Mouse (Mus musculus) erythroblast, adult 5-6 weeks (primary cell): Measurements from ENCODE around the gene 4932438H23Rik. TPM values are rescaled to one million over a fixed set of nuclear protein-coding genes. Genes with fewer than 3 reads are reported as not detected.

Experiments
- ATAC-seq: replicated peaks from 2 replicates; pipeline ENCODE4 v1.8.0; 2016; ENCODE audit warnings: moderate number of reproducible peaks, mild to moderate bottlenecking, moderate TSS enrichment, inconsistent platforms; ENCODE audit not compliant: poor library complexity, low FRiP score, severe bottlenecking
- total RNA-seq, 2 experiments: library from RNA; stranded (forward) in 1 of 2; stranded (reverse) in 1 of 2; fragments of 150-400 nt in 1 of 2; fragments of 200-764, 138-1000 nt in 1 of 2; gene quantifications; 2 replicates each; pipeline versions ENCODE4 v1.2.3 to v1.2.4; 2015 to 2017; ENCODE audit warnings: low replicate concordance in 2 of 2

Gene 4932438H23Rik
- total RNA-seq (2015; ENCODE audit: low replicate concordance) (not detected in 2 replicates), total RNA-seq (2017; ENCODE audit: low replicate concordance) (not detected in 2 replicates)

DNA sequence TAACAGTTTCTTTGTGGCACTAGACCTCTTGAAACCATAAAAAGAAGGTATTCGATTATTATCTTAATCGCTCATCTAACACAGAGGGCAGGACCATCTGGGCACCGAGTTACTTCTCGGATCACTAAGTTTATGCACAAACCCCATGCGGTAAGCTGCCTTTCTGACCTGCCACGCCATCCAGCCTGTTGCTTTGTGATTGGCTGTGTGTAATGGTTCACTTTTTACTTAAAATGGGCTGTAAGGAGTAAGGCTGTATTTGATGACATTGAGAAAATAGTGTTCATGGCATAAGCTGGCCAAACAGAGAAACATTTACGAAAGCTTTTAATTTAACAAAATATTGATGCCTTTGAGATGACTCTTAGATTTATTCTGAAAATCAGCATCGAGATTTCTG lies at the start of gene 4932438H23Rik:
TSS of gene 4932438H23Rik (minus strand) at position 101 of the 400 bp plus-strand sequence.
- no peak for ATAC-seq

DNA sequence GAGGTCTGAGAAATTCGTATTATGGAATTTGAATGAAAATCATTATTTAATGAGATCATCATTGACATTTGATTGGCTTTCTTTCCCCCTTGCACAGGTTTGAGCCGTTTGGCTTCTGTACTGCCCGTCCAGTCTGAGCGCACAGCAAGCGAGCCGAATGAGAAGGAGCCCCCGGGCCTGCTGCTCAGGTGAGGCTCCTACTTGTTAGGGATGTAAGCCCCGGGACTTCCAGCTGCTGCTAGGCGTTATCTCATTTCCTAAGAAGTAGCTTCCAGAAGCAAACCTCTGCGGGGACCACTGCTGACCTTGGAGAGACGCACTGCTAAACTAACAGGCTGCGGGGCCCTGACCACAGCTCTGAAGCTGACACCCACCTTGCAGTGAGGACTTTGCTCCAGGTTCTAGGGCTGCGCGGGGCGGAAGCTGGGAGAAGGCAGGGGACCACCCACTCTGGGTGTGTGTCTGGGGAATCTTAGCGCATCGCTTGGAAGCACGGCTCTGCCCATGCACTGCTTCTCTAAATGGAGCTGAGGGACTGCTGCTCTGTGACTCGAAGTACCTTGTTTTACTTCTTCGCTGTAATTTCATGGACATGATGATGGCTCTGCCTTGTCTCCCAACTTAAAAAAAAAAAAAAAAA lies 46.2 kb upstream of the 4932438H23Rik start:
- ATAC-seq: no peak

DNA sequence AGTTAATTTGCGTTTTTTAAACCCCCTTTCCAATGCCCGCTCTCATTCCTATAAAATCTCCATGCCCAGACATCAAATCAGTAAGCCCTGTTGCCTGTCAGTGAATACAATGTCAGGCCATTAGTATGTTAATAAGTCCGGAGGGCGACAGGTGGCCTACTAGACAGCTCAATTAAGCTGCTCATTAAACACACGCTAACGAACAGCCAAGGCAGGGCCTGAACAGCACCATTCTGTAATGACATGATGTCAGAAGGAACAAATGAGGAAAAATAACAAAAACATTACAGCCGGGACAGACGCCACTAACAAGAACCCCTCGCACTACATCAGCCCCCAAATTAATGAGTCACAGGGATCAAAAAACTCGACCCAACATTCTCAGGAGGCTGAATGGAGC lies 45.5 kb upstream of the 4932438H23Rik start:
- no peak for ATAC-seq

DNA sequence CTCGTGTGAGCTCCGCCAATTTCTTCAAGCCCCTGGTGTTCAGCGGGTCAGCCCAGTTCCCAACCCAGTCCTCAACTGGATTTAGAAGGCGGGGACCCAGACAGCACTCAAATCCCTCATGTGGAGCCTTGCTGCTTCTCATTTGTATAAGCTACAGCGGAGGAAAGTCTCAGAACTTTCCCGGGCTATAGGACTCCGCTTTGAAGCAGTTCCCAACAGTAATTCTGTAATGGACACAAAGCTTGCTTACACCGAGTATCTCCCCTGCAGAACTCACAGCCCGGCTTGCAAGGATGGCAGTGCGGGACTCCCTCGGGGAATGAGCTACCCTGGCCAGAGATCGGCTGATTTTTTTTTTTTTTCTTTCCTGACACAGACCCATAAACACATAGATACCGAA lies 45.1 kb upstream of the 4932438H23Rik start:
- ATAC-seq: no peak

DNA sequence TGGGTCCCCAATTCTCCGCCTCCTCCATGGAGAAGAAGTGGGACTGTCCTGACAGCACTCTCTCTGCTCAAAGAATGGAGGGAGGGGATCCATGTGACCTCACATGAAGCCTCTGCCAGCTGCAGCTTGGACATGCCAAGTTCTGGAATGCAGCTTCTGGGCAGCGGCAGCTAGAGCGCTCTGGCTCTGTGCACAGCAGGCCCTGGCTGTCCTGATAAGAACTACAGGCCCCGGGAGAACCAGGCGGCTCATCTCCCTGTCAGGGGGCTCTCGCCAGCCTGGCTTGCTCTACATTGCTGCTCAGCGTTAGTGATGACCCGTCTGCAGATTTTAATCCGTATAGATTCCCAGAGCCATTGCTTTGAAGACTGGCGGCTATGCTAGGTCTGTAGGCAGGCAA lies 44.6 kb upstream of the 4932438H23Rik start:
- no peak for ATAC-seq

DNA sequence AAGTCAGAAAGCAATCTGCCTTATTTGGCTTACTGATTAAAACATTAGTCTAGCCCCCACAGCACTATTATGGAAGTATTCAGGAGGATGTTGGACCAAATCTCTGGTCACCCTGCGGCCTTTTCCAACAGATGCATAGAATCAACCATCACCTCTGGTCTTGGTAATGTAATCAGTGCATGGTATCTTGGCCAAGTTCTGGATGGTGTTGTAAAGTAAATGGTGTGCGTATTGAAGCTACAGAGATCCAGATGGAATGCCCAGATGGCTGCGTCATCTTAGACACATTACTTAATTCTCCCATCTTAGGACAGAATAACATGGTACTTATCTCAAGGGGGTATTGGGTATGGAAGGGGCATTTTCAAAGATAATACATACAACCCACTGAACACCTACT lies 43.8 kb upstream of the 4932438H23Rik start:
- no peak for ATAC-seq

DNA sequence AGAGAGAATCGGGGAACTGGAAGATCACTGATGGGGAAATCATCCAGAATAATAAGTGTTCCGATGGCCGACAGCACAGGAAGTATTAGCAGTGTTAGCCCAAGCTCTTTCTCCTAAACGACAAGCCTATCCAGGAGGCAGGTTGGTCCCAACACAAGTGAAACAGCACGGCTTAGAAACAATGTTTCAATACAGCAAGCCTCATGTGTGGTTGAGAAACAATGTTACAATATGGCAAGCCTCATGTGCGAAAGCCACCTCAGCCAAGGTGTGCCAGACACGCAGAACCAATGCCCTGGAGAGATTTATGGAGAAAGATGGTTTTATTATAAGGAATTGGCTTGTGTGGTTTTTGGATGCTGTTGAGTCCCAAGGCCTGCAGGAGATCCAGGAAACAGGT lies 43.2 kb upstream of the 4932438H23Rik start:
- no peak for ATAC-seq

DNA sequence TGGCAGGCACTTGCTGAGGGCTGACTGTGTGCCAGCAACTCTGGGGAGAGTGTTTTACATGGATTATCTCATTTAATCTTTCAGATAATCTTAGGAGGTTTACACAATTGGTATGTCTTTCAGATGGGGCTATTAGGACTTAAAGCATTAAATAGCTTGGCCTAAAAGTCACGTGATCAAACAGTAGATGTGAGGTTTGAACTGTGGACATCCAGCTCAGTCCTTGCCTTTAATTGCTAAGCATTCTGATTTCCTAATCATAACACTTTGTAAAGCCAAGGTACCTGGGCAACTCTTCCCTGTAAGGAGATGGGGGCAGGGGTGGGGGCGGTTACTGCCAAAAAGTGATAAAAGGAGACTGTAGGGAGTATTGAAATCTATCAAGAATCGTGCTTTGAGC lies 41.7 kb upstream of the 4932438H23Rik start:
- ATAC-seq: no peak

DNA sequence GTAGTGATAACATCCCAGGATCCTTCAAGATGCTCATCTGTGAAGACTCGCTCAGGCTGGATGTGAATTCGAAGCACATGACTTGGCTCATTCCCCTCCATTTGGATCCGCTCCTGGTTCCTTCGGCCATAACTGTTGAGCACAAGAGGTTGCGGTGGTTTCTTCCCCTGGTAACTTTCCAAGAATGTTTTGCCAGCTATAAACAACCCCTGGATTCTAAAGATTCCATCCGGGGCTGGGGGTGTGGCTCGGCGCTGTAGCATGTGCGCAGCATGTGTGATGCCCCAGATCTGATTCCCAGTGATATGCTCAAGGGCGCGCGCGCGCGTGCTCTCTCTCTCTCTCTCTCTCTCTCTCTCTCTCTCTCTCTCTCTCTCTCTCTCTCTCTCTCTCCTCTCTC lies 35.0 kb upstream of the 4932438H23Rik start:
- ATAC-seq: no peak

DNA sequence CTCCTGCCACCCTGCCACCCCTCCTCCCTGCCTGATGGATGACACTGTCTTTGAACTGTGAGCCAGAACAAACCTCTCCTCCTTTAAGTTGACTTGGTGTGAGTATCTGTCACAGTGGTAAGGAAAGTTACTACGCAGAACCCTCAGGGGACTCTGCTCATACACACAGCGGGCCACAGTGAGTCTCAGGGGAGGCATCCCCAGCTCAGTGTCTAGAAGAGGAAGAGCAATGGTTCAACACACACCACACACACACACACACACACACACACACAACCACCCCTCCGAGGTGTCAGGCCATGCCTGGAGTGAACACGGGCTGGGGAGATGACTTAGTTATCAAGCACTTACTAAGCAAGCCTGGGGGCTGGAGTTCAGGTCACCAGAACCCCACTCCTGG lies 33.5 kb upstream of the 4932438H23Rik start:
- no peak for ATAC-seq

DNA sequence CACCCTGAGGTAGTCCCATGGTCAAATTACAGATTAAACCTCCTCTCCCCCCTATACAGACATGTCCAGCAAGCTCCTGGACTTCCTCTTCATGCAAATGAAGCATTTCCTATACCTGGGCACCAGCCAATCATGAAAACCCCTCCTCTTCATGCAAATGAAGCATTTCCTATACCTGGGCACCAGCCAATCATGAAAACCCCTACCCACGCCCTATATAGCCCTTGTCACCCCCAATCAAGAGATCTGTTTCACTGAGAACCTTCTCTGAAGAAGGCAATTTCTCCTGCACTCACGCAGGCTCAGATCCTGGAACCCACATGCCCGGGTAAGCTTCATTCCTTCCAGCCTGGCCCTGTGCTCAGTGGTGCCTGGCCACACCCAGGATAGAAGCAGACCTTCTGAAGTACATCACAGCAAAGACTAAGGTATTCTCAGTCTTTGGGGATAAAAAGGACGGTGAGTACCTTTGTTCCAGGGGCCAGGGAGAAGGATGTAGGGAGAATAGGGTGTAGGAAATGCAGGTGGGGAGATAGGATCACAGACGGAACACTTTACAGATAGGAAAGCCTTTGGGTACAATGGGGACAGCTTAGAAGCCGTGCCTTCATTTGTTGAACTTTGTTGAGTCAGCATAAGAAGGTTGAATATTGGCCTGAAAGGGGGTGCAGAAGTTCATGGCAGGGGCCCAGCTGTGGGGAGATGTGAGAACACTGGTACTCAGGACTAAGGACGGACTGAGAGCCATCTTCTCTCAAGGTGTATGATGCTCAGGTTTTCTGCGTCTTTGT lies 32.0 kb upstream of the 4932438H23Rik start:
- no peak for ATAC-seq

DNA sequence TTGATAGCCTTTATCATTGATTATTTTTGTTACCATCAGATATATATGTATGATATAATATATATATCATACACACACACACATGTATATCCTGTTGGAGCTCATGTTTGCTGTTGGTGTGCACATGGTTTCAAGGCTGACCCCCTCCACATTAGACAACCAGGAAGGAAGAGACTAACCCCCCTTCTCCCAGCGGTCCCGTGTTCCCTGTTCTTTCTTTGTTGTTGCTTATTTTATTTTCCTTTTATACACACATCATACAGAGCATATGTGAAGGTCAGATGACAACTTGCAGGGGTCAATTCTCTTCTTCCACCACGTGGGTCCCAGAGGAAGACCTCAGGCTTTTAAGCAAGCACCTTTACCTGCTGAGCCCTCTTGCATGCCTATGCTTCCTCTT lies 29.3 kb upstream of the 4932438H23Rik start:
- ATAC-seq: no peak

DNA sequence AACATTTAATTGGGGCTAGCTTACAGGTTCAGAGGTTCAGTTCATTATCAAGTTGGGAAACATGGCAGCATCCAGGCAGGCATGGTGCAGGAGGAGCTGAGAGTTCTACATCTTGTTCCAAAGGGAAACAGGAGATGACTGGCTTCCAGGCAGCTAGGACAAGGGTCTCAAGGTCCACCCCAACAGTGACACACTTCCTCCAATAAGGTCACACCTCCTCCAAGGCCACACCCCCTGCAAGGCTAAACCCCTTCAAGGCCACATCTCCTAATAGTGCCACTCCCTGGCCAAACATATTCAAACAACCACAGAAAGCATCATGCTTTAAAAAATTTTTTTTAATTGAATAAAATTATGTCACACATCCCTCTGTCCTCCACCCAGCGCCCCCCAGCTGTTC lies 28.9 kb upstream of the 4932438H23Rik start:
- ATAC-seq: no peak

DNA sequence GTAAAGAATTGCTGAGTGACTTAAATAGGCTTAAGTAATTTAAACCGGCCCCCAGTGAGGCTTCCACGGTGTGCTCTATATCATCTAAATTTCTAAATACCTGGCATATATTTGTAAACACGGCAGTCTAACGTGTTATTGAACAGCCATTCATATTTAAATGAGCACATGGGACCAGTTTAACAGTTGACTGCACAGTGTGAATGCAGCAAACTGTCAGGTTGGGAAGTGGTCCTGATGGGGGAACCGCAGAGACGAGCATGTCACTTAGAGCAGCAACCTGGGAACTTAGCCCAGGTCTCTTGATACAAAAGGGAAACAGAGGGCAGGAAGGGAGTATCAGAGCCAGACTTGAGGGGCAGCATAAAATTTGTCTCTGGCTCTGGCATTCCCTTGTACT lies 25.0 kb upstream of the 4932438H23Rik start:
- no peak for ATAC-seq

DNA sequence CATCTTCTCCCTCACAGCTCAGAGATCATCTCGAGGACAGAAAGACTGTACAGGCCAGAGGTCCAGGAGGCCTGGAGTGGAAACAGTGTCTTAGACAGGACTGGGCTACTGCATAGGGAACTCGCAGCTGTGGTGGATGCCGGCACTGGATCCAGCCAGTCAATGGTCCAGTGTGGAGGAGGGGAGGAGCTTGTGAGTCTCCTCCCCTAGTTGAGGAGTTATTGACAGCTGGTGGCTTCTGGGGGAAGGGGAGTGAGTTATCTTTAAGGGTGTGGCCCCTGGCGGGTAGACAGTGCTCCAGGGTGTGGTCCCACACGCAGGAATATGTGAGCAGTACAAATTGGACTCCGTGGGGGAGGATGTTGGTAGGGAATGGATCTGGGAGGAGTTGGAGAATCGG lies 21.8 kb upstream of the 4932438H23Rik start:
- peak; percentile 61; the same call in 1 of the 2 replicates for ATAC-seq

DNA sequence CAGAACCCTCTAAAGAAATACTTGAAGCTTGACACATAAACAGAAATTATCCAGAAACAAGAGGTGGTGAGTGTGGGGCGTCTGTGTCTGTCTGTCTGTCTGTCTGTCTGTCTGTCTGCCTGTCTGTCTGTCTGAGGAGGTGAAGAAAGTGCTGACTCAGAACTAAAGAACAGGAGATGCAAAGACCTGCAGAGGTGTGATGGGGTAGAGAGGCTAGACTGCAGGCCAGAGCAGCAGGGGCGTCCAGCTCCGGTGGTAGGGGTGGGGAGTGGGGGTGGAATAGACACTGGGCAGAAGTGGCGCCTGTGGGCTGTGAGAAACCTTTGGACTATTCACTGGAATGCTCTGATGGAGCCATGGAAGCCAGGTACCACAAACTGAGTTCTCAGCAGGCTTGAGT lies 21.1 kb upstream of the 4932438H23Rik start:
- ATAC-seq: peak; percentile 38; the same call in 1 of the 2 replicates

DNA sequence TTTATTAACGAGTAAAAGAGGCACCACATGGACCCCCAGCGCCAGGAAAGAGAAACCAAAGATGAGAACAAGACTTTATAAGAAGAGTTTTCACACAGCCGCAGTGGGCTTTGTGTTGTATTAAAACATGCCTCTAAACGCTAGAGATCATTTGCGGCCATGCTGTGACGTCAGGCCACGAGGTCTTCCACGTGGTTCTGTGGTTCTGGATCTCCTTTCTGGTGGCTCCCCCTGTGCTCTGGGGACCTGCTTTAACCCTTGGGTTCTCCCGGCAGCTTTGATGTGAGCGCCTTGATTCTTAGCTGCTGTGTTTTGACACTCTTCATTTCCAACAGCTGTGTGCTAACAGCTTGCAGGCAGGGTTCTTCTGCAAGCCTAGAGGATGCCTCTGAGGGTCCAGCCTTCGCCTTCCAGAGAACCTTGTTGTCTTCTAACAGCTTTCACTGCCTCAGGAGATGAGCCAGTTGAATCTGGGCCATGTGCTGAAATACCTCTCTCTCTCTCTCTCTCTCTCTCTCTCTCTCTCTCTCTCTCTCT lies 16.1 kb upstream of the 4932438H23Rik start:
- ATAC-seq: no peak

DNA sequence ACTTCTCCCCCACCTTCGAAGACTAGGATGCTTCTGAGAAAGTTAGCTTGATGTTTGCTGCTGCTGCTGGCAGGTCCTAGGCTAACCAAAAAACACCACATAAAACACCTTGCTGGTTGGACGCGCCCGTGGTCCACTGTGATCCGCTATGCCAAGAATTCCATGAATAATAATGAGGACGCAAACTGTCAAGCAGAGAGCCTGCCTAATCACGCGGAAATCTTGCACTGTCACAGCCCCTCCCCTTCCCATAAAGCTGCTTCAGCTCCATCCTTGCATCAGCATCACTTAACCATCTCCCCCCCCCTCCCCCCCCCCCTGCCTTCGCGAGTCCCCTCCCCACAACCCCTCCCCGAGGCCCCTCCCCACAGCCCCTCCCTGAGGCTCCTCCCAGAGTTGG lies 12.7 kb upstream of the 4932438H23Rik start:
- no peak for ATAC-seq

DNA sequence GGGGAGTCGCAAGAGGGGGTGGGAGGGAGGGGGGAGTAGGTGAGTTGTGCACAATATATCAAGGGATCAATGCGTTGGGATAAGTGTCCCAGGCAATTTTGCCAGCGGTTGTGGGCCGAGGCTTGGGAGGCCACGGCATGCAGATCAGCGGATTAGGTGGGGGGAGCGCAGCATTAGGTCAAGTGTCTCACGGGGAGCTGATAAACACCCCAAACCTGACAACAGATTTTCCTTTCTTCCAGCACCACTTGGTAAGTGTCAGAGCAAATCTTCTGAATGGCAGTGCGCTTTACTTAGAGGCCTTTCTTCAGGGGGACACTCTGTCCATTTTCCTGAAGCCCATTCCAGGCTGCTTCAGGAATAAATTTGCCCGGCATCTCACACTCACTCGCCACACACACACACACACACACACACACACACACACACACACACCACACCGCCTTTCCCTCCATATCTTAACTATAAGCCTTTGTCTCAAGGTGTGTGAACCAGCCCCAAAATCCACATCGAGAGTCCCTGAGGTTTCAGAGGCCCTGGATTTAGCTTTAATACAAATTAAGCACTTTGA lies 10.6 kb upstream of the 4932438H23Rik start:
- ATAC-seq: no peak

DNA sequence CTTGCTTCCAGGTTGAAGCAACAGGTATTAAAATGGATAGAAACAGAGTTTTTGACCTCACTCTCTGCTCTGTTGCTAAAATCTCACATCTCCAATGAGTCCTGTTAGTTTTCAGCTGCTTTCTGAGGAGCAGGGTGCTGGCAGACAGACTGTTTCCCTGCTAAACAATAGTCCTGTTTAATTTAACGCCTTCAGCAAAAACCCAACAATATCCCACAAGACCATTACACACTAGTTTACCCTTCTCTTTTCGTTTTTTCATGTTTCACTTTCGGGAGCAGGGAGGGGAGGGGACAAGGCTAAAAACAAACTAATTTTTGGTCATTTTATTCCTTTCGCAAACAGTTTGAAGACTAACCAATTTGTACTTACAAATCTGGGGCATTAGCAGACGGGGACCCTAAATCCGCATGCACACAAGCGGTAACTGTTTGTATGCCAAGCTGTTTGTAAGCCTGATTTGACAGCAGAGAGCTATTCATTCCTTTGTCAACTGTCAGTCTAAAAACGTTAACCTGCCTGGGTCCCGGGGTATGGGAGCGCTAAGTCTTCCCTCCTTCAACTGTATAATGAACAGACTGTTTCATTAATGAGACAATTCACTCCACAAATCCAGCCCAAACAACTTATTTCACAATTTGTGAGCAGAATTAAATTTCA lies 10.0 kb upstream of the 4932438H23Rik start:
- no peak for ATAC-seq
